Mouse (Mus musculus) thymus, postnatal 0 days (tissue): ENCODE measurements around the gene Mapk14. TPM values are rescaled to one million over a fixed set of nuclear protein-coding genes. Genes with fewer than 3 reads are reported as not detected.

Experiments used
- DNase-seq: peaks from one replicate; pipeline ENCODE4 v3.0.0-alpha.2; 2015; ENCODE audit warnings: low spot score
- polyA plus RNA-seq: library from polyadenylated mRNA; unstranded; fragments of >200 nt; fragmentation: Nextera tagmentation; extraction: Ambion mirVana; gene quantifications from 2 replicates; pipeline ENCODE4 v1.2.1, GENCODE M21; 2015

The Mapk14 gene
- polyA plus RNA-seq, 1 experiment from 2014 or later: 45.7 TPM

- DNase-seq: no peak
These were observed 88.6 kb downstream of the Mapk14 start for GRCm38 (mm10) chr17:28779735-28780134.

DNA sequence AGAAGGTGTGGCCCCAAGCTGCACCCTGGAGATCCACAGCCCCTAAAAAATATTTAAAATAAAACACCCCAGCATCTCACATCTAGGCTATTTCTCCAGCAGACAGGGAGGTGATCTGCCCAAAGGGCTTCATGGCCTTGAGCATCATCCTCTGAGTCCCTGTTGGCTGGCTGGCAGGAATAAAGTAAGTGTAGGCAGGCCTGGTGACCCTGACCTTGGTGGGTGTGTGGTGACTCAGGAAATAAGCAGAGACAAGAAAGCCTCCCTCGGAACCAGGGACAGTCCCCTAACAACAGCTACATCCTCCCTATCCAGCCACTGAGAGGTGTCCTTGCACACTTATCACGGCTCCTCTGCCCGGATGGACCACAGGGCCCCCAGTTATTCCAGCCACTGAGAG, 89.7 kb downstream of the Mapk14 start:
- no peak for DNase-seq

- no peak for DNase-seq
These were observed 90.3 kb downstream of the Mapk14 start for GRCm38 (mm10) chr17:28781290-28782045.

DNA sequence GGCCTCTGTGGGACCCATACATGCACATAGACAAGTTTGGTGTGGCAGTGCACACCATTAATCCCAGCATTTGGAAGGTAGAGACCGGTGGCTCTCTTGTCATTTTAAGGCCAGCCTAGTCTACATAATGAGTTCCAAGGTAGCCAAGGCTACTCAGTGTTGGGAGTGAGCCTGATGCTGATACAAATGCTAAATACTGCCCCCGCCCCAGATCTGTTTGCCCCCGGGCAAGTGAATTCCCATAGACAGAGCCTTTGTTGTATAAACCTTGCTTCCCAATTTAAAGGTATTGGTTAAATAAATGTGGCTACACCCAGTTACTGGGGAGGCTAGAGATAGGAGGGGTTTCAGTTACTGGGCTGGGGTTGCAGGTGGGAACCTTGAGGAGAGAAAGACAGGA, 93.9 kb downstream of the Mapk14 start:
- no peak for DNase-seq

- DNase-seq: no peak
These were observed 96.4 kb downstream of the Mapk14 start for GRCm38 (mm10) chr17:28787507-28787906.

- no peak for DNase-seq
These were observed 105.9 kb downstream of the Mapk14 start for GRCm38 (mm10) chr17:28797031-28797430.

Other genes with a start within 250 kb of the Mapk14 start
- 121 and 124 TPM in 2 replicates for gene Fkbp5, start 173.8 kb upstream of the Mapk14 start, polyA plus RNA-seq
- gene Armc12, start 160.5 kb upstream of the Mapk14 start, polyA plus RNA-seq: not detected in 2 replicates
- not detected in 2 replicates for gene Clpsl2, start 141.9 kb upstream of the Mapk14 start, polyA plus RNA-seq
- gene Clps, start 130.6 kb upstream of the Mapk14 start, polyA plus RNA-seq: 1.4 and 1.9 TPM in 2 replicates
- 0.27 TPM in 1 of 2 replicates, not detected in the other for gene Lhfpl5, start 115.7 kb upstream of the Mapk14 start, polyA plus RNA-seq
- gene Srpk1, start 68.6 kb upstream of the Mapk14 start, polyA plus RNA-seq: 99.1 and 103 TPM in 2 replicates
- 0.42 and 0.79 TPM in 2 replicates for gene Slc26a8, start 1.1 kb upstream of the Mapk14 start, polyA plus RNA-seq
- gene AC170998.1, start 34.8 kb downstream of the Mapk14 start, polyA plus RNA-seq: 0.87 and 2.1 TPM in 2 replicates
- gene Mapk13, start 78.0 kb downstream of the Mapk14 start, polyA plus RNA-seq: 6.7 and 6.9 TPM in 2 replicates
- 6.2 and 8.6 TPM in 2 replicates for gene Brpf3, start 109.8 kb downstream of the Mapk14 start, polyA plus RNA-seq
- gene Pnpla1, start 167.1 kb downstream of the Mapk14 start, polyA plus RNA-seq: 0.10 TPM in 1 of 2 replicates, not detected in the other
- 1.4 and 2.2 TPM in 2 replicates for gene 4930539E08Rik, start 224.0 kb downstream of the Mapk14 start, polyA plus RNA-seq